Mouse (Mus musculus) CH12F3 (cell line): ENCODE results near the gene Spats1.

ENCODE experiments used
- in situ Hi-C: fragments of 300-500 bp; cut with MboI; formaldehyde crosslinking; loops from 2 replicates; pipeline ENCODE4 v1.14.3; 2020; ENCODE audit warnings: low sequenced_read_pairs

Gene Spats1

DNA sequence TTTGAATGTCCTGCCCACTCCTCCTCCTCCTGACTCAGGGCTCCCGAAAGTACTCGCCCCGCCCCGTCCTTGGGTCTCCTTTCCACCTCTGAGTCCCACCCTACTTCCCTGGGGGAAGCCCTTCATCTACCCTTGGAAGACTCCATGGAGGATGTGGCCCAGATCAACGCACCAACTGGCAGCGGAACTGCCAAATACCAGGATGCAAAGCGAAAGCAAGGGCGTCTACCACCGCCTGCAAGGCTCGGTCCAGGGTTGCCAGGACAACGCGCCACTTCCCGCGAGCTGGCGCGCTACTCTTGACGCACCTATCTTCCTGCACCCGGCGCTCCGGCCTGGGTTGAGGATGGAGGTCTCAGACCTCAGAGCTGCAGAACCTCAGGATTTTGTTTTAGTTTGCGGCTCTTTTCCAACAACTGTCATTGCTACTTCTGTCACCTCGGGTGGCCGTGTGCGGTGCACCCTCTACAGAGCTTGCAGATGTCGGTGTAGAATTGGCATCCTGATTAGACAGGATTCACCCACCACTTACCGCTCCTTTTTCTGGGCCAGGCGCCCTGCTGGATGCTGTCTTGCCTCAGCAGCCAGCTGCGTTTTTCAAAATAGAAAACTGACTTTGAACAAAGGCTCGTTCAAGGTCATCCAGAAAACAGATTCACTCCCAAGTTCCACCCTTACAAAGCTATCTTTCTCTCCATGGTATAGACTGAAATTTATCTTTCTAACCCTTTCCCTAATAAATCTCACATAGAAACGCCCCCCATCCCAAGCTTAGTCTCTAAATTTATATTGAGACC lies at the start of gene Spats1:
Gene Spats1 (minus strand): TSS at position 747 of the 797 bp plus-strand sequence.
- in situ Hi-C loops: no loop called here

- in situ Hi-C loops: no loop called here
These were observed 49.7 kb upstream of the Spats1 start for GRCm38 (mm10) chr17:45524961-45525360.

- in situ Hi-C loops: no loop called here
These were observed 48.0 kb upstream of the Spats1 start, which contains the start of gene Tcte1 for GRCm38 (mm10) chr17:45523263-45523662. Gene Tcte1, plus strand, starts transcription at chr17:45523434.

- in situ Hi-C loops: no loop called here
These were observed 44.9 kb upstream of the Spats1 start for GRCm38 (mm10) chr17:45520136-45520535.

DNA sequence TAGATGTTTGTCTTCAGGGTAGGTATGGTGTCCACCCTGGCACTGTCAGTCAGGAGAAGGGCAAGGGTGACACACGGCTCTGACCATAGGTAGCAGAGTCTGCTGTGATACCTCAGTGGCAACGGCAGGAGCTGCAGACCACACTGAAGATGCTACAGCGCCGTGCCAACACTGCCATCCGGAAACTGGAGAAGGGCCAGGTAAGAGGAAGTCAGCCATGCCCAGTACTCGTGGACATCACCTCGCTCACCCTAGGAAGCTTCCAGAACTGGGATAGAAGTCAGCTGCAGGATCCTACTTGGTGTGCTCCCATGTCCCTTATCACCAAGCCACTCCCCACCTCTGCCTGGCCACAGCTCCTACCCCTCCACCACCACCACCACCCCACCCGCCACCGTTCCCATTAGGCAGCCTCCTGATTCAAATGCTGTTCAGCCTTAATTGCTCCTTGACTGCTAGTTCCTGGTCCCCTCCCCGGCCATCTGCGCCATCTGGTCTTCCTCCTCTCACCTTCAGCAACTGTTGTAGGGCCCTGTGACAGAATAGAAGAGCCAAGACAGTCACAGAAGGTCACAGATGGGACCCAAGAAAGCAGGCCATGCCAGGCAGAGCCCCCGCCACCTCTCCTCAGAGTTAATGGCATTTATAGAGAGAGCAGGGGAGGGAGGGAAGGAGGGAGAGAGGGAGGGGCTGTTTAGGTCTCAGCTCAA lies 43.7 kb upstream of the Spats1 start:
- in situ Hi-C loops: loop anchor here (5.0 kb wide), 1 partner anchor 33 kb away; no protein-coding TSS in a partner anchor

- in situ Hi-C loops: loop anchor here (5.0 kb wide), 1 partner anchor 35 kb away; no protein-coding TSS in a partner anchor
These were observed 42.5 kb upstream of the Spats1 start for GRCm38 (mm10) chr17:45517549-45518215.

- in situ Hi-C loops: loop anchor here (5.0 kb wide), 1 partner anchor 35 kb away; no protein-coding TSS in a partner anchor
These were observed 41.9 kb upstream of the Spats1 start for GRCm38 (mm10) chr17:45517135-45517534.

DNA sequence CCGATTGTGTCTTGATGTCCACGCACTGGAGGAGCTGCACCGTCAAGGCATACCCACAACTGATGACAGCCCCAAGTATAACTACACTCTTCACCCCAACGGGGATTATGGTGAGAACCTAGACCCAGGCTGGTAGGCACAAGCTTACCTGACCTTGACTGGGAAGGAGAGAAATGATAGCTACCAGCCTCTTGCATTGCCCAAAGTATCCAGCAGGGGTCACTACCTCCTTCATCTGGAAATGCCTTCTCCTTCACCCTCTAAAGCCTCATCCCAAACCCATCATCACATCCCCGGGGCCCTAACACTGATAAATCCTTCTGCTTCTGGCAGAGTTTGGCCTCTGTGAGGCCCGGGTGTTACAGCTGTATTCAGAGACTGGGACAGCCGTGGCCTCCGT lies 41.3 kb upstream of the Spats1 start:
- in situ Hi-C loops: loop anchor here (5.0 kb wide), 1 partner anchor 36 kb away; no protein-coding TSS in a partner anchor

- in situ Hi-C loops: loop anchor here (5.0 kb wide), 1 partner anchor 36 kb away; no protein-coding TSS in a partner anchor
These were observed 40.6 kb upstream of the Spats1 start for GRCm38 (mm10) chr17:45515806-45516205.

GRCm38 (mm10) chr17:45515204-45515726 lies 40.0 kb upstream of the Spats1 start:
- in situ Hi-C loops: loop anchor here (5.0 kb wide), 1 partner anchor 37 kb away; no protein-coding TSS in a partner anchor

- in situ Hi-C loops: no loop called here
These were observed 36.5 kb upstream of the Spats1 start for GRCm38 (mm10) chr17:45511757-45512156.

DNA sequence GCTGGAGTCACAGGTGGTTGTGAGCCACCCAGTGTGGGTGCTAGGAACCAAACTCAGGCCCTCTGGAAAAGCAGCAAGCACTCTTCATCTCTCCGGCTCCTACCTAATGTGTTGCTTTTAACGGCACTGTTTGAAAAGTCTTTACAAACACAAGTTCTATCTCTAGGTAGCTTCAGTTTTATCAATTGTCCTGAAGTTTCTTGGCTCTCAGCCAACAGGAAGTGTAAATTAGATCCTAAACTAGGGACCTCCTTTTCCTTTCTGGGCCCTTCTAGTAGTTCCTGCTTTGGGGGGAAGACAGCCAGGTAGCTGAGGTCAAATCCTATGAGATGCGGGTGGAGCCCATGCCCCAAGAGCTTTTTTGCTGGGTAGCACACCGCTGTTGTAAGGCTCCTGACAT lies 35.7 kb upstream of the Spats1 start:
- in situ Hi-C loops: no loop called here

DNA sequence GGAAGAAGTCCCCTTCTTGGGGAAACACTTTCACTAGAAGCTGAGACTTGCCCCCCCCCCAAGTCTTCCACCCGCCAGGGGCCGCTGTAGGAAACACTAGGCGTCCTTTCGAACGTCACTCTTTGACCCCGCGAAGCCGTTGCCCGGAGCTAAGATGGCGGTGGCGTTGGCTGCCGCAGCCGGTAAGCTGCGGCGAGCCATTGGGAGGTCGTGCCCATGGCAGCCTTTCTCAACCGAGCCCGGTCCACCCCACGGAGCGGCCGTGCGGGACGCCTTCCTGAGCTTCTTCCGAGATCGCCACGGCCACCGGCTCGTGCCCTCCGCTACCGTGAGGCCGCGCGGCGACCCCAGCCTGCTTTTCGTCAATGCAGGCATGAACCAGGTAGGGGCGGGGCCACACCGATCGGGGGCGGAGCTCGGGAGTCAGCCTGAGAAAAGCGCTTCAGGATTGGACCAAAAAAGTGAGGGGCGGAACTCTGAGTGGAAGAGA lies 31.5 kb upstream of the Spats1 start, which contains the start of gene Aars2:
Gene Aars2 (plus strand): TSS at position 142 of the 490 bp plus-strand sequence.
- in situ Hi-C loops: no loop called here

GRCm38 (mm10) chr17:45505941-45506465 lies 30.8 kb upstream of the Spats1 start:
- in situ Hi-C loops: no loop called here

- in situ Hi-C loops: no loop called here
These were observed 28.2 kb upstream of the Spats1 start for GRCm38 (mm10) chr17:45503301-45503973.

- in situ Hi-C loops: no loop called here
These were observed 27.1 kb upstream of the Spats1 start for GRCm38 (mm10) chr17:45502324-45502723.

DNA sequence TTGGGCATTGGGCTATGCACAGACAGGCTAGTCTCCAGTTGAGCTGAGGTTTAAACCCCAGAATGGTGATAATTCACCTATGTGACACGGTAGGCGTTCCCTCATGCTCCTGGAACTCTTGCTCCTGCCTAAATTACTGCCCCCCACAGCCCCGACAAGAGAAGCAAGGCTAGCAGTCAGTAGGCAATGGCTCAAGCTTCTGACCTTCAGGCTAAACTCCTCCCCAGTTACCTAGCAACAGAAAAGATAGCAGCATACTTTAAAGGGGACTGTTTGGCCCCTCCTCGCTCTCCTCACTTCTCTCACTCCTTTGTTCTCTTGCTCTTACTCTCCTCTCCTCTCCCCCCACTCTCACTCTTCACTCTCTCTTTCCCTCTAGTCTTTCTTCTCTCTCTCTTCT lies 25.8 kb upstream of the Spats1 start:
- in situ Hi-C loops: no loop called here

DNA sequence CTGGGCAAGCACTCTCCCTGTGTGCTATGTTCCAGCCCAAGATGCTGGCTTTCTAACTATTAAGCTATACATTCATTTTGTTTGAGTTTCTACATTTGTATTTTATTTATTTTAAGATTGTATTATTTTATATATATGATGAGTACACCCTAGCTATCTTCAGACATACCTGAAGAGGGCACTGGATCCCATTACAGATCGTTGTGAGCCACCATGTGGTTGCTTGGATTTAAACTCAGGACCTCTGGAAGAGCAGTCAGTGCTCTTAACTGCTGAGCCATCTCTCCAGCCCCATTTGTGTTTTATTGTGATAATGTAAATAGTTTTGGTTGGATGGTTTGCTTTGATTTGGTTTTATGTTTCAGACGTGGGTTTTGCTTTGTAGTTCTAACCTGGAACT lies 24.3 kb upstream of the Spats1 start:
- in situ Hi-C loops: no loop called here

GRCm38 (mm10) chr17:45498397-45498796 lies 23.2 kb upstream of the Spats1 start:
- in situ Hi-C loops: no loop called here

- in situ Hi-C loops: no loop called here
These were observed 20.2 kb upstream of the Spats1 start for GRCm38 (mm10) chr17:45495398-45495797.
